Mouse (Mus musculus) stomach, postnatal 0 days (tissue): ENCODE data around the gene Ppm1j. TPM values are rescaled to one million over a fixed set of nuclear protein-coding genes. Genes with fewer than 3 reads are reported as not detected.

ENCODE experiments used
- ATAC-seq: fragments of 200-750 bp; cut with Nextera tagmentation; 2 replicates; pipeline ENCODE4 v1.8.0; 2017; ENCODE audit not compliant: low FRiP score, low TSS enrichment
- DNase-seq: peaks from one replicate; pipeline ENCODE4 v3.0.0-alpha.2; 2016; ENCODE audit warnings: low spot score
- H3K27ac ChIP-seq: fragments of 300-500 bp; sonication (generic); replicated peaks from 2 replicates; pipeline ENCODE4 v1.5.1; 2014; ENCODE audit warnings: mild to moderate bottlenecking, control low read depth
- H3K27me3 ChIP-seq: fragments of 300-500 bp; sonication (generic); 2 replicates; pipeline ENCODE4 v1.6.1; 2014; ENCODE audit warnings: low read length; ENCODE audit not compliant: control insufficient read depth, insufficient read depth
- H3K36me3 ChIP-seq: fragments of 300-500 bp; sonication (generic); 2 replicates; pipeline ENCODE4 v1.6.1; 2014; ENCODE audit warnings: low read length, mixed read lengths; ENCODE audit not compliant: control insufficient read depth, insufficient read depth
- H3K4me1 ChIP-seq: fragments of 300-500 bp; sonication (generic); replicated peaks from 2 replicates; pipeline ENCODE4 v1.6.1; 2014; ENCODE audit warnings: antibody characterized with exemption; ENCODE audit not compliant: control insufficient read depth, insufficient read depth
- H3K4me2 ChIP-seq: fragments of 300-500 bp; sonication (generic); replicated peaks from 2 replicates; pipeline ENCODE4 v1.6.1; 2014; ENCODE audit warnings: low read depth, mild to moderate bottlenecking, control low read depth, moderate library complexity
- H3K4me3 ChIP-seq: fragments of 300-500 bp; sonication (generic); 2 replicates; pipeline ENCODE4 v1.5.1; 2014; ENCODE audit warnings: low read depth, low read length, control low read depth
- H3K9ac ChIP-seq: fragments of 300-500 bp; sonication (generic); 2 replicates; pipeline ENCODE4 v1.6.1; 2014; ENCODE audit warnings: mild to moderate bottlenecking, low read length, control low read depth, mixed read lengths
- H3K9me3 ChIP-seq: fragments of 300-500 bp; sonication (generic); 2 replicates; pipeline ENCODE4 v1.6.1; 2016; ENCODE audit warnings: low read length; ENCODE audit not compliant: control insufficient read depth
- CTCF ChIP-seq: IDR thresholded peaks from 2 replicates; pipeline ENCODE4 v1.5.1; 2016; ENCODE audit warnings: antibody characterized with exemption, low read depth, mild to moderate bottlenecking, moderate library complexity
- EP300 ChIP-seq: optimal IDR thresholded peaks from 2 replicates; pipeline ENCODE3; 2016; ENCODE audit warnings: antibody characterized with exemption
- WGBS: fragments of 180-500 bp; shearing (Covaris S2); extraction: QIAGEN DNeasy Blood & Tissue Kit; methylation state at CpG from one replicate; pipeline ENCODE4 v1.1.7; 2014; 5-methylcytosine and 5-hydroxymethylcytosine counted together
- polyA plus RNA-seq: library from polyadenylated mRNA; unstranded; fragments of >200 nt; fragmentation: Nextera tagmentation; extraction: Ambion mirVana; gene quantifications from 2 replicates; pipeline ENCODE4 v1.2.1, GENCODE M21; 2015

The Ppm1j gene
- polyA plus RNA-seq, 1 experiment from 2014 or later = 2.4 TPM

GRCm38 (mm10) chr3:104791671-104792070 lies 10.8 kb downstream of the Ppm1j start:
- ATAC-seq (no peak), DNase-seq (peak; percentile 13)
- Histone ChIP-seq H3K27me3 (no peaks in the 10 kb centered on the region), H3K4me3 (no peak overlapping the region), H3K9me3 (no peaks in the 10 kb centered on the region), H3K27ac (no peak overlapping the region), H3K4me1 (peaks cover 21% of the 10 kb centered on the region), H3K36me3 (peaks cover 3% of the 10 kb centered on the region; the same call in 1 of the 2 replicates), H3K9ac (no peak overlapping the region), H3K4me2 (no peak overlapping the region)
- WGBS = 93% methylated on average over 8 of the region's 8 CpGs
- no peak for TF ChIP-seq EP300
- no peak for TF ChIP-seq CTCF

- Histone ChIP-seq H3K4me2 (no peak overlapping the region), H3K9ac (no peak overlapping the region), H3K9me3 (no peaks in the 10 kb centered on the region), H3K27me3 (no peaks in the 10 kb centered on the region), H3K4me3 (no peak overlapping the region), H3K4me1 (peaks cover 21% of the 10 kb centered on the region), H3K27ac (no peak overlapping the region), H3K36me3 (peaks cover 7% of the 10 kb centered on the region; the same call in 1 of the 2 replicates)
- WGBS = 58% methylated on average over 15 of the region's 15 CpGs
- TF ChIP-seq EP300 (no peak), CTCF (no peak)
- ATAC-seq (no peak), DNase-seq (peak; percentile 56)
These were observed 11.8 kb downstream of the Ppm1j start for GRCm38 (mm10) chr3:104792360-104793270.

- Histone ChIP-seq H3K27me3 (no peaks in the 10 kb centered on the region), H3K9ac (peak overlapping the region; percentile 27; the same call in 1 of the 2 replicates), H3K9me3 (no peaks in the 10 kb centered on the region), H3K36me3 (peaks cover 7% of the 10 kb centered on the region), H3K4me3 (no peak overlapping the region), H3K4me1 (peaks cover 18% of the 10 kb centered on the region), H3K27ac (peak overlapping the region; percentile 82), H3K4me2 (peak overlapping the region; percentile 3; the same call in 1 of the 2 replicates)
- 40% methylated on average over 20 of the region's 20 CpGs for WGBS
- TF ChIP-seq EP300 (no peak), CTCF (no peak)
- ATAC-seq (peak; percentile 83), DNase-seq (peak; percentile 95)
These were observed 13.3 kb downstream of the Ppm1j start for GRCm38 (mm10) chr3:104793871-104794828.

- no peak overlapping the region for H3K4me2 ChIP-seq
- no peak overlapping the region for H3K9ac ChIP-seq
- TF ChIP-seq EP300 = no peak
- no peak for TF ChIP-seq CTCF
- H3K36me3 ChIP-seq = peaks cover 8% of the 10 kb centered on the region
- no peak overlapping the region for H3K4me3 ChIP-seq
- peaks cover 18% of the 10 kb centered on the region for H3K4me1 ChIP-seq
- no peak for ATAC-seq
- no peaks in the 10 kb centered on the region for H3K27me3 ChIP-seq
- DNase-seq = peak; percentile 27
- peak overlapping the region; percentile 82 for H3K27ac ChIP-seq
- WGBS = 38% methylated on average over 12 of the region's 12 CpGs
- H3K9me3 ChIP-seq = no peaks in the 10 kb centered on the region
These were observed 14.2 kb downstream of the Ppm1j start for GRCm38 (mm10) chr3:104794953-104795470.

GRCm38 (mm10) chr3:104795661-104796340 lies 14.9 kb downstream of the Ppm1j start:
- WGBS = 64% methylated on average over 15 of the region's 15 CpGs
- ATAC-seq (0 out of 2 replicates have a peak, but pooled peaks have one; percentile 1), DNase-seq (peak; percentile 25)
- Histone ChIP-seq H3K27ac (peak overlapping the region; percentile 82), H3K27me3 (no peaks in the 10 kb centered on the region), H3K9me3 (no peaks in the 10 kb centered on the region), H3K4me1 (peaks cover 16% of the 10 kb centered on the region), H3K36me3 (peaks cover 10% of the 10 kb centered on the region), H3K4me2 (no peak overlapping the region), H3K9ac (0 out of 2 replicates have a peak overlapping the region, but pooled peaks have one; percentile 4), H3K4me3 (no peak overlapping the region)
- TF ChIP-seq CTCF = no peak
- TF ChIP-seq EP300 = no peak
